Mouse (Mus musculus): ENCODE data around the gene Znrf1. TPM values are rescaled to one million over a fixed set of nuclear protein-coding genes. Genes with fewer than 3 reads are reported as not detected.

The Znrf1 gene
- polyA plus RNA-seq, 1 experiment from 2014 or later: 34.5 TPM

DNA sequence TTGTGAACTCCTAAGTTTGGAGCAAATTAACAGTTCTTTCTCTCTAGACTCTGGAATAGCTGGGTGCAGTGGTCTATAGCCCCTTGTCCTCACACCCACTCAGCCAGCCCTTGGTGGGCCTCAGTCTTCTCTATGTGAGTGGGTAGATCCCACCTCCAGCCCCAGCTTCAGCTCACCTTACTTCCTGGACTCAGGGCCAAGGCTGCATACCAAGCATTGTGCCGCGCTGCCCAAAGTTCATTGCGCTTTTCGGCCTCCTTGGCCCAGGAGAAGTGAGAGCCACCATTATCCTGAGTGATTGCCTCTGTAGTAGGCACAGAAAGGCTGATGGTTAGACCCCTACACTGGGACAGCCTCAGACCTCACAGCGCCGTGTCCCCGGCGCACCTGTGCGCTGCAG is 92.0 kb downstream of the Znrf1 start:
- Histone ChIP-seq H3K36me3 (peaks cover 34% of the 10 kb centered on the region), H3K4me3 (no peak overlapping the region), H3K27me3 (no peaks in the 10 kb centered on the region), H3K9ac (no peak overlapping the region), H3K27ac (no peak overlapping the region), H3K4me2 (replicated peaks) (no peak overlapping the region), H3K9me3 (0 out of 2 replicates have a peak, but pooled peaks cover under 1% of the 10 kb centered on the region), H3K4me1 (peaks cover 11% of the 10 kb centered on the region; the same call in 1 of the 2 replicates)
- 90% methylated on average over 9 of the region's 9 CpGs for WGBS
- ATAC-seq (ENCODE audit: low FRiP score, low read depth): no peak

GRCm38 (mm10) chr8:111628401-111628800 is 92.5 kb downstream of the Znrf1 start:
- H3K4me2 ChIP-seq (replicated peaks): no peak overlapping the region
- 94% methylated on average over 12 of the region's 12 CpGs for WGBS
- no peak overlapping the region for H3K4me3 ChIP-seq
- H3K9me3 ChIP-seq: 0 out of 2 replicates have a peak, but pooled peaks cover 5% of the 10 kb centered on the region
- no peak overlapping the region for H3K27ac ChIP-seq
- ATAC-seq (ENCODE audit: low FRiP score, low read depth): no peak
- H3K36me3 ChIP-seq: peaks cover 32% of the 10 kb centered on the region
- H3K27me3 ChIP-seq: no peaks in the 10 kb centered on the region
- no peak overlapping the region for H3K9ac ChIP-seq
- H3K4me1 ChIP-seq: peaks cover 11% of the 10 kb centered on the region; the same call in 1 of the 2 replicates

DNA sequence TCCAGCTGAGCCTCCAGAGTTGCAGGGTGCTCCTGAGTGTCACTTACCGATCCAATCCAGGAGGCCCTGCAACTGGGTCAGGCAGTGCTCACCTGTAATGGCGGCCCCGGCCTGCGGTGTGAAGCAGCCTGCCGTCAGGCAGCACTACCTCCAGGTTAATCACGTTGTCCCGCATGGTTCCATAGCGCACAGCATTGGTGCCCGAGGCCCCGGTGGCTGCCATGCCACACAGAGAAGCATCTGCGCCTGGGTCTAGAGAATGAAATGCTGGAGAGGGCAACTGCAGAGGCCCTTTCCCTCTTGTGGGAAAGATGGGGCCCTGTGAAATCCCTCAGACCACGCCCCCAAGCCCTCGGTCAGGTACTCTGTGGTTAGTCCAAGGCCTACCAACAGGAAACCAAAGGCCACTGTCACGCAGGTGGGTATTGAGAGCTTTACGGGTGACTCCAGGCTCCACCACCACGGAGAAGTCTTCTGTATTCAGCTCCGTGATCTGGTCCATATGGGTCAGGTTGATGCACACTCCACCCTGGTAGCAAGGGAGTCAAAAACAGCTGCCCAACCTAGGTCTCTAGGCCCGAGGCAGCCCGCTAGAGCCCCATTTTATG is 93.1 kb downstream of the Znrf1 start:
- no peak overlapping the region for H3K4me2 ChIP-seq (replicated peaks)
- no peak for ATAC-seq (ENCODE audit: low FRiP score, low read depth)
- H3K4me3 ChIP-seq: no peak overlapping the region
- 0 out of 2 replicates have a peak, but pooled peaks cover 8% of the 10 kb centered on the region for H3K9me3 ChIP-seq
- H3K4me1 ChIP-seq: peaks cover 11% of the 10 kb centered on the region; the same call in 1 of the 2 replicates
- WGBS: 81% methylated on average over 19 of the region's 19 CpGs
- H3K27me3 ChIP-seq: no peaks in the 10 kb centered on the region
- H3K36me3 ChIP-seq: peaks cover 32% of the 10 kb centered on the region
- H3K9ac ChIP-seq: no peak overlapping the region
- no peak overlapping the region for H3K27ac ChIP-seq

- peak within 1 kb of the TSS; percentile 39 for H3K4me3 ChIP-seq
- H3K9ac ChIP-seq: peak within 1 kb of the TSS; percentile 55
- 30% methylated on average over 13 of the region's 13 CpGs for WGBS
- no peaks in the 10 kb centered on the region for H3K27me3 ChIP-seq
- H3K4me2 ChIP-seq (replicated peaks): peak within 1 kb of the TSS; percentile 61
- H3K9me3 ChIP-seq: 0 out of 2 replicates have a peak, but pooled peaks cover 8% of the 10 kb centered on the region
- no peak for ATAC-seq (ENCODE audit: low FRiP score, low read depth)
- H3K4me1 ChIP-seq: peaks cover 11% of the 10 kb centered on the region; the same call in 1 of the 2 replicates
- no peak within 1 kb of the TSS for H3K27ac ChIP-seq
- peaks cover 22% of the 10 kb centered on the region for H3K36me3 ChIP-seq
These were observed 94.2 kb downstream of the Znrf1 start, which contains the start of gene Ldhd for GRCm38 (mm10) chr8:111630105-111630521. Ldhd (minus strand) TSS chr8:111630374.

GRCm38 (mm10) chr8:111631589-111631988 is 95.7 kb downstream of the Znrf1 start:
- Histone ChIP-seq H3K27ac (no peak overlapping the region), H3K27me3 (no peaks in the 10 kb centered on the region), H3K9me3 (0 out of 2 replicates have a peak, but pooled peaks cover 8% of the 10 kb centered on the region), H3K9ac (no peak overlapping the region), H3K36me3 (peaks cover 22% of the 10 kb centered on the region), H3K4me2 (replicated peaks) (no peak overlapping the region), H3K4me3 (no peak overlapping the region), H3K4me1 (peaks cover 10% of the 10 kb centered on the region; the same call in 1 of the 2 replicates)
- no peak for ATAC-seq (ENCODE audit: low FRiP score, low read depth)
- WGBS: 91% methylated on average over 8 of the region's 8 CpGs

DNA sequence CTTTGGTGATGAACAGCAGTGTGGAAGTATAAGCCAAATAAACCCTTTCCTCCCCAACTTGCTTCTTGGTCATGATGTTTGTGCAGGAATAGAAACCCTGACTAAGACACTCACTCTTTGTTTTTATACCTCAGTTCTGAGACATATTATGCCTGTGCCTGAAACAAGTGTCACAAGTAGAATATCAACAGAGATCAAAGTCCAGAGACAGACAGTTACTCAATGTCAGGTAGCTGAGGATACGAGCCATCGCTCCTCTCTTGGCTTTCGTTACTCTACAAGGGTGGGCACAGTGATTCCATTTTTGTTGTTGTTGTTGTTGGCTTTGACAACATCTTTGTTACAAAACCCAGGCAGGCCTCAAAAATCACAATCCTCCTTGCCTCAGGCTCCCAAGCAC is 97.1 kb downstream of the Znrf1 start:
- 95% methylated on average over 3 of the region's 3 CpGs for WGBS
- Histone ChIP-seq H3K4me3 (no peak overlapping the region), H3K9me3 (0 out of 2 replicates have a peak, but pooled peaks cover 8% of the 10 kb centered on the region), H3K9ac (no peak overlapping the region), H3K4me2 (replicated peaks) (no peak overlapping the region), H3K27ac (no peak overlapping the region), H3K36me3 (peaks cover 12% of the 10 kb centered on the region), H3K4me1 (peaks cover 7% of the 10 kb centered on the region; the same call in 1 of the 2 replicates), H3K27me3 (no peaks in the 10 kb centered on the region)
- ATAC-seq (ENCODE audit: low FRiP score, low read depth): no peak

GRCm38 (mm10) chr8:111638086-111638485 is 102.2 kb downstream of the Znrf1 start:
- Histone ChIP-seq H3K27ac (no peak overlapping the region), H3K4me2 (replicated peaks) (no peak overlapping the region), H3K9ac (no peak overlapping the region), H3K4me3 (no peak overlapping the region), H3K9me3 (0 out of 2 replicates have a peak, but pooled peaks cover 6% of the 10 kb centered on the region), H3K36me3 (0 out of 2 replicates have a peak, but pooled peaks cover 3% of the 10 kb centered on the region), H3K27me3 (no peaks in the 10 kb centered on the region), H3K4me1 (peaks cover 6% of the 10 kb centered on the region)
- no peak for ATAC-seq (ENCODE audit: low FRiP score, low read depth)

- Histone ChIP-seq H3K27ac (no peak overlapping the region), H3K4me1 (peaks cover 9% of the 10 kb centered on the region), H3K9ac (no peak overlapping the region), H3K27me3 (no peaks in the 10 kb centered on the region), H3K4me2 (replicated peaks) (no peak overlapping the region), H3K9me3 (no peaks in the 10 kb centered on the region), H3K4me3 (no peak overlapping the region), H3K36me3 (no peaks in the 10 kb centered on the region)
- 95% methylated on average over 2 of the region's 2 CpGs for WGBS
- ATAC-seq (ENCODE audit: low FRiP score, low read depth): no peak
These were observed 105.2 kb downstream of the Znrf1 start for GRCm38 (mm10) chr8:111641064-111641463.

DNA sequence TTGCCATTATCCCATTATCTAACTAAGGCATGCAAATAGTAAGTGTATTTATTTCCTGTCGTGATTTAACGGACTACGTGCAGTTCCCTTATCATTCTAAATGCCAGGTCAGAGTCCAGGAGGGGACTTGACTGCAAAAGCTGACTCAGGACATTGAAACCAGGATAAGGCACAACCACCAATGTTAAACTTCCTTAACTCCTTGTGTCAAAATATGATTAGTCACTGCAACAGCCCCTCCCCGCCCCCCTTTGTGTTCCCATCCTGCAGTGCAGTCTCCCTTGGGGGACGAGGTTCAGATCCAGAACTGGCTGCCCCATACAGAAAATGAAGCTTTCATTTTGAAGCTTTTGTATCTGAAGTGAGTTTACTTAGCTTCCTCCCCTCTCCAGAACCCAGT is 106.6 kb downstream of the Znrf1 start:
- H3K36me3 ChIP-seq: no peaks in the 10 kb centered on the region
- 64% methylated on average over 5 of the region's 5 CpGs for WGBS
- peak overlapping the region; percentile 64 for H3K4me2 ChIP-seq (replicated peaks)
- peak overlapping the region; percentile 62 for H3K9ac ChIP-seq
- H3K4me1 ChIP-seq: peaks cover 9% of the 10 kb centered on the region
- no peaks in the 10 kb centered on the region for H3K9me3 ChIP-seq
- H3K27ac ChIP-seq: peak overlapping the region; percentile 66
- H3K27me3 ChIP-seq: no peaks in the 10 kb centered on the region
- peak overlapping the region; percentile 79 for H3K4me3 ChIP-seq
- no peak for ATAC-seq (ENCODE audit: low FRiP score, low read depth)

DNA sequence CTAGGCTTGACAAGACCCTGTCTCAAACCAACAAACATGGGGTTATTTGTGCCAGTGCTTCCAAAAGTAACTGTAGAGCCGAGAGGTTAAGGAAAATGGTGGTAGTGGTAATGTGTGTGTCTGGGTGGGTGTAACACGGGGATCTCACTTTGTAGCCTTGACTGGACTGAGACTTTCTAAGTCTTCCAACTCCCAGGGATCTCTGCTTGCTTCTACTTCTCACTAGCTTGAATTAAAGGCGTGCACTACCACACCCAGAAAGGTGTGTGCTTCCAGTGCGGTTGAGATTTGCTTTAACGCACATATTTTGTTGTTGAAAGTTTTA is 107.0 kb downstream of the Znrf1 start:
- peak overlapping the region; percentile 66 for H3K27ac ChIP-seq
- H3K9ac ChIP-seq: peak overlapping the region; percentile 62
- no peaks in the 10 kb centered on the region for H3K27me3 ChIP-seq
- no peaks in the 10 kb centered on the region for H3K36me3 ChIP-seq
- no peaks in the 10 kb centered on the region for H3K9me3 ChIP-seq
- peak overlapping the region; percentile 79 for H3K4me3 ChIP-seq
- ATAC-seq (ENCODE audit: low FRiP score, low read depth): peak; percentile 26; the same call in 1 of the 2 replicates
- H3K4me1 ChIP-seq: peaks cover 9% of the 10 kb centered on the region
- 4% methylated on average over 5 of the region's 5 CpGs for WGBS
- H3K4me2 ChIP-seq (replicated peaks): peak overlapping the region; percentile 64

- peak; percentile 99 for ATAC-seq (ENCODE audit: low FRiP score, low read depth)
- Histone ChIP-seq H3K4me2 (replicated peaks) (peak within 1 kb of the TSS; percentile 64), H3K4me1 (peaks cover 14% of the 10 kb centered on the region), H3K9me3 (no peaks in the 10 kb centered on the region), H3K4me3 (peak within 1 kb of the TSS; percentile 79), H3K36me3 (no peaks in the 10 kb centered on the region), H3K27me3 (no peaks in the 10 kb centered on the region), H3K9ac (peak within 1 kb of the TSS; percentile 91), H3K27ac (peak within 1 kb of the TSS; percentile 90)
- under 1% methylated on average over 72 of the region's 75 CpGs for WGBS
These were observed 107.6 kb downstream of the Znrf1 start, which contains the start of gene Zfp1 for GRCm38 (mm10) chr8:111643264-111644141. Zfp1 (plus strand) TSS chr8:111643401.

Data from limb, embryonic 13.5 days (tissue).